Mouse (Mus musculus) heart, postnatal 0 days (tissue): ENCODE data around the gene Ehd1.

Experiments
- CTCF ChIP-seq: IDR thresholded peaks from 2 replicates; pipeline ENCODE4 v1.5.1; 2016; ENCODE audit warnings: antibody characterized with exemption, control low read depth, low read depth
- EP300 ChIP-seq: IDR thresholded peaks from 2 replicates; pipeline ENCODE4 v1.6.1; 2016; ENCODE audit warnings: antibody characterized with exemption, low read depth

GRCm38 (mm10) chr19:6307733-6308531 is 31.4 kb downstream of the Ehd1 start:
- TF ChIP-seq CTCF = no peak
- no peak for TF ChIP-seq EP300
